Mouse (Mus musculus): ENCODE data around the gene Zfp113. TPM values are rescaled to one million over a fixed set of nuclear protein-coding genes. Genes with fewer than 3 reads are reported as not detected.

Zfp113 gene
- total and polyA plus RNA-seq, 3 experiments, result 4.4 to 7.0 (median 5.8) TPM

- Histone ChIP-seq H3K4me3 (replicated peaks in 1 of 3; ENCODE audit: low read depth in 2 of 3, low read length in 2 of 3, poor library complexity in 1 of 3) (no peak overlapping the region), H3K79me2 (replicated peaks; ENCODE audit: control insufficient read depth, extremely low read depth, insufficient read depth, poor library complexity, severe bottlenecking) (peaks cover 10% of the 10 kb centered on the region), H3K27ac (ENCODE audit: insufficient read depth, low read depth) (no peak overlapping the region), H3K9me3 (replicated peaks; ENCODE audit: low read length) (no peaks in the 10 kb centered on the region), H3K4me1 (ENCODE audit: control insufficient read depth in 1 of 2, insufficient read depth in 2 of 2) (peaks cover 0 to 22% of the 10 kb centered on the region in 2 experiments; a peak in 2 of 4 replicates), H3K36me3 (replicated peaks in 1 of 2; ENCODE audit: control insufficient read depth in 1 of 2, insufficient read depth in 1 of 2, low read length in 1 of 2) (peaks cover 56 to 60% of the 10 kb centered on the region in 2 experiments), H3K27me3 (replicated peaks) (no peaks in the 10 kb centered on the region), H3K9ac (ENCODE audit: insufficient read depth, low read depth) (no peak overlapping the region), H3K4me2 (ENCODE audit: insufficient read depth, low read depth, poor library complexity, severe bottlenecking) (no peak overlapping the region)
- dilution Hi-C loops (cut with MboI; ENCODE audit: extremely low pct_ligation_motif_present, extremely low pct_unique_long_range_greater_than_20kb, low sequenced_read_pairs) (no loop called here), in situ Hi-C loops (cut with MboI; ENCODE audit: low pct_ligation_motif_present, low pct_unique_long_range_greater_than_20kb, low sequenced_read_pairs) (loop anchor here (5.0 kb wide), 1 partner anchor 56 kb away; no protein-coding TSS in a partner anchor)
- TF ChIP-seq BHLHE40 (IDR thresholded peaks at IDR 0.05; ENCODE audit: low read depth, low read length) (no peak), PAX5 (IDR thresholded peaks at IDR 0.05; ENCODE audit: low read length) (no peak), CHD1 (IDR thresholded peaks at IDR 0.05; ENCODE audit: low read depth, low read length) (no peak), MEF2A (IDR thresholded peaks at IDR 0.05; ENCODE audit: borderline replicate concordance, low read depth, low read length) (no peak), E2F4 (IDR thresholded peaks at IDR 0.05; ENCODE audit: insufficient replicate concordance, low read depth, low read length) (no peak), NELFE (IDR thresholded peaks at IDR 0.05; ENCODE audit: low read depth, low read length) (no peak), HCFC1 (IDR thresholded peaks at IDR 0.05; ENCODE audit: low read depth, low read length) (no peak), SIN3A (IDR thresholded peaks at IDR 0.05; ENCODE audit: low read length) (no peak), MAFK (IDR thresholded peaks at IDR 0.05; ENCODE audit: insufficient replicate concordance, low read length) (no peak), TBP (conservative IDR thresholded peaks at IDR 0.05; ENCODE audit: low read depth, low read length) (no peak), ZMIZ1 (IDR thresholded peaks at IDR 0.05; ENCODE audit: low read depth, low read length) (no peak), UBTF (IDR thresholded peaks at IDR 0.05; ENCODE audit: low read depth, low read length) (no peak), JUND (conservative IDR thresholded peaks at IDR 0.05; ENCODE audit: low read depth, low read length) (no peak), TCF12 (IDR thresholded peaks at IDR 0.05; ENCODE audit: low read depth, low read length) (no peak), ZNF384 (IDR thresholded peaks at IDR 0.05; ENCODE audit: low read depth, low read length) (no peak), ELF1 (IDR thresholded peaks at IDR 0.05; ENCODE audit: low read depth, low read length) (no peak), POLR2AphosphoS2 (IDR thresholded peaks at IDR 0.05; ENCODE audit: low read depth, low read length) (no peak), IRF4 (IDR thresholded peaks at IDR 0.05; ENCODE audit: low read depth, low read length) (no peak), ZC3H11A (IDR thresholded peaks at IDR 0.05; ENCODE audit: low read depth, low read length) (no peak), CHD2 (IDR thresholded peaks at IDR 0.05; ENCODE audit: low read length) (no peak)
- no peak for DNase-seq (ENCODE audit: extremely low read depth)
Observed at GRCm38 (mm10) chr5:138163046-138163445, 7.5 kb upstream of the Zfp113 start.
